Mouse (Mus musculus): ENCODE data around the gene Rpe.
"Not testable (repeated sequence)": the region's sequence is repeated elsewhere in the genome, so short reads cannot be mapped to it uniquely, and the experiment has no call there.

Rpe gene

GRCm38 (mm10) chr1:66700693-66701575 lies at the start of gene Rpe:
Rpe (plus strand) TSS chr1:66700831.
- peak; percentile 86 to 87 for DNase-seq (ENCODE audit: low read depth in 2 of 2, low spot score in 2 of 2)

- no peak for DNase-seq (ENCODE audit: low read depth in 2 of 2, low spot score in 2 of 2)
These were observed 45.4 kb upstream of the Rpe start for GRCm38 (mm10) chr1:66655119-66655746.

- no peak for DNase-seq (ENCODE audit: low read depth in 2 of 2, low spot score in 2 of 2)
These were observed 44.9 kb upstream of the Rpe start for GRCm38 (mm10) chr1:66655747-66656119.

GRCm38 (mm10) chr1:66671475-66671874 lies 29.2 kb upstream of the Rpe start:
- DNase-seq (ENCODE audit: low read depth in 2 of 2, low spot score in 2 of 2), result no peak

DNA sequence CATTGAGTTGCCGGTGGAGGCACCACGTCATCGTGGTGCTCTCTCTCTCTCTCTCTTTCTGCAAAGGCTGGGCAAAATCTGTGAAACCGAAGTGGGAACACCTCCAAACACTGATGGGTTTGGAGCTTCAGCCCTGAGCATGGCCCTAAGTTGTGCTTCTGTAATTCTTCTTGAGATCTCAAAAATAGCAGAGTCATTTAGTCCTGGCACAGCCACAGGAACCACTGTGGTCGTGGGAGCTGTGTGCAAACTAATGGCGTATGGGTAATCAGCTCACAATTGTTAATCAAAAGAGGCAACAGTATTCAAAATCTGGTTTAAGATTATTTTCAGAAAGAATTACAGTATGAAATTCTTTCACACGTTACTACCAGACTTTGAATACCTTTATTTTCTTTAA lies 27.8 kb upstream of the Rpe start:
- no peak for DNase-seq (ENCODE audit: low read depth in 2 of 2, low spot score in 2 of 2)

DNA sequence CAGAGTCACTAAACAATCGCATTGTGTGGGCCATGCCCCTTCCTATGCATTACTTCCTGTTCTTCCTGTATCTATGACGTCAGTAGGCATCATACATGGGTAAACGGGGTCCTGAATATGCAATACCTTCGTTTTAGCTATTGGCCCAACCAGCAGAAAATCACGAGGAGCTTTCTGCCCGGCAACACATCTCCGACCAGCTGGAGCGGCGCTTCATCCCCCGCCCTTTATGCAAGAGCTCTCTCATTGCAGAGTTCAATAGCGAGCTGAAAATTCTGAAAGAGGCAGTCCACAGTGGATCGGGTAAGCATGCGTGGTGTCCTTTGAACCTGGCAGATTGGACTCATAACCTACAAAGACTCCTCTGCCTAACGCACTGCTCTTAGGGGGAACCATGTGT lies 22.7 kb upstream of the Rpe start:
- no peak for DNase-seq (ENCODE audit: low read depth in 2 of 2, low spot score in 2 of 2)

DNA sequence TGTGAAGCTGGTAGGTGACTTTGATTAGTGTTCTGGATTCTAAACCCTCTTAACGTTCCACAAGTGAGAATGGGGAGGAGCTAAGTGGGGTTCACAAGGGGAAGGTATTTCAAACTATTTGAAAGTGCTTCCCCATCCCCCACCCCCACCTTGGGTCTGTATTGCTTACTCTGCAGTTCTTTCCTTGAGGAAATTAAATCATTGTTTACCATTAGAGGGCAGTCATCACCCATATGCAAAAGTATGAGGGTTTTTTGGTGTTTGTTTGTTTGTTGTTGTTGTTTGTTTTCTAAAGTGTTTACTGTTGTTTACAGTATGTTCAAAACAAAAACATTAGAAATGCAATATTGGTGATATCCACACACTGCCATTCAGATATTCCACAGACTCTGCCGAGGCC lies 22.0 kb upstream of the Rpe start:
- no peak for DNase-seq (ENCODE audit: low read depth in 2 of 2, low spot score in 2 of 2)

GRCm38 (mm10) chr1:66682974-66683373 lies 17.7 kb upstream of the Rpe start:
- DNase-seq (ENCODE audit: low read depth in 2 of 2, low spot score in 2 of 2), result no peak

- no peak for DNase-seq (ENCODE audit: low read depth in 2 of 2, low spot score in 2 of 2)
These were observed 8.9 kb upstream of the Rpe start for GRCm38 (mm10) chr1:66691772-66692171.

DNA sequence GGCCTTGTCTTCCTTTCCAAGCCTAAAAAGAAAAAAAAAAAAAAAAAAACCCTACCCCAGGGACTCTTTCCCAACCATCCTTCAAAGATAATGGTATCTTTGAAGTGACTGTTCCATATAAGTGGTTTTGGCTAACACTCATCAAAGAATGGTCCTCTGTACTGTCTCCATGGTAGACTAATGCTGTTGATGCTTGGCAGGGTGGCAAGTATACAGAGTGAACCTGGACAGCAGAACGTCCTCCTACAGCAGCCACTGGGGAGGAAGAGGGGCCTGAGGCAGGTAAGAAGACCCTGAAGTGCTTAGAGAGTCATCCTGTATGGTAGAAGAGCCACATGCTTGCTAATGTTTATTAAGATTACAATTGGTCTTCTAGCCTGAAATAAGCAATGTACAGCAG lies 8.3 kb upstream of the Rpe start:
- DNase-seq (ENCODE audit: low read depth in 2 of 2, low spot score in 2 of 2), result no peak

GRCm38 (mm10) chr1:66692780-66693392 lies 7.7 kb upstream of the Rpe start:
- DNase-seq (ENCODE audit: low read depth in 2 of 2, low spot score in 2 of 2), result no peak

GRCm38 (mm10) chr1:66694266-66694665 lies 6.4 kb upstream of the Rpe start:
- DNase-seq (ENCODE audit: low read depth in 2 of 2, low spot score in 2 of 2), result no peak

- DNase-seq (ENCODE audit: low read depth in 2 of 2, low spot score in 2 of 2), result no peak
These were observed 5.3 kb upstream of the Rpe start for GRCm38 (mm10) chr1:66695296-66695695.

DNA sequence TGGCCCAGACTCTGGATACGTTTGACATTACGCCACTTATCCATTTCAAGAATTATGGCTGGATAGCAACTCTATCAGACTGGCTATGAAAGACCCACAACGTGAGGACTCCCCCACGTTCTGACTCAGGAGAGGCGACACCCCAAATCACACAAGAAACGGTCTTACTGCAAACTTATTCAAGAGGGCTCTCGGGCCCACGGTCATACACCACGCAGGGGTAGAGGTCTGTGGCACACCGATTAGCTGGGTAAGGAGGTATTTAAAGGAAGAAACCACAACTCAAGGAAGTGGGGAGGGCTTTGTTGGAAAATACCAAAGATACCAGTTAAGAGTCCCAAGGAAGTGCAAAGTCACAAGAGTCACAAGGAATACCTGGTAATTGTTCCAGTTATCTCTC lies 1.0 kb upstream of the Rpe start:
- not testable (repeated sequence) for DNase-seq (ENCODE audit: low read depth in 2 of 2, low spot score in 2 of 2)

- DNase-seq (ENCODE audit: low read depth in 2 of 2, low spot score in 2 of 2), result no peak
These were observed 410 bp upstream of the Rpe start for GRCm38 (mm10) chr1:66700149-66700692.

DNA sequence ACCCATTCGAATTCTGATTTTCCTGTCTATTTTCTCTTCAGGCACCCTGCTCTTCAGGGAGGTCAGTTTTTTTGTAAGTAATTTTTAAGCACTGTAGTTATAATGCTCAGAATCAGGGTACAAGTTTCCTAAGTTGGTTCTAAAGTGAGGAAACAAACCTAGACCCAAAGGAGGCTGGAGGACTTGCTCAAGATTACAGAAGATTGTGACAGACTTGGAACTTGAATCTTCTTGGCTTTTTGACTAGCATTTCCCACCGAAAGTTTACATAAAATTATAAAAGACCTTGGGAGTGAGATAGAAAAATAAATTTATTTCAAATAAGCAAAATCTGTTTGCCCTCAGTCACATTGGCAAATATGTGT lies 927 bp downstream of the Rpe start:
- DNase-seq (ENCODE audit: low read depth in 2 of 2, low spot score in 2 of 2), result no peak

DNA sequence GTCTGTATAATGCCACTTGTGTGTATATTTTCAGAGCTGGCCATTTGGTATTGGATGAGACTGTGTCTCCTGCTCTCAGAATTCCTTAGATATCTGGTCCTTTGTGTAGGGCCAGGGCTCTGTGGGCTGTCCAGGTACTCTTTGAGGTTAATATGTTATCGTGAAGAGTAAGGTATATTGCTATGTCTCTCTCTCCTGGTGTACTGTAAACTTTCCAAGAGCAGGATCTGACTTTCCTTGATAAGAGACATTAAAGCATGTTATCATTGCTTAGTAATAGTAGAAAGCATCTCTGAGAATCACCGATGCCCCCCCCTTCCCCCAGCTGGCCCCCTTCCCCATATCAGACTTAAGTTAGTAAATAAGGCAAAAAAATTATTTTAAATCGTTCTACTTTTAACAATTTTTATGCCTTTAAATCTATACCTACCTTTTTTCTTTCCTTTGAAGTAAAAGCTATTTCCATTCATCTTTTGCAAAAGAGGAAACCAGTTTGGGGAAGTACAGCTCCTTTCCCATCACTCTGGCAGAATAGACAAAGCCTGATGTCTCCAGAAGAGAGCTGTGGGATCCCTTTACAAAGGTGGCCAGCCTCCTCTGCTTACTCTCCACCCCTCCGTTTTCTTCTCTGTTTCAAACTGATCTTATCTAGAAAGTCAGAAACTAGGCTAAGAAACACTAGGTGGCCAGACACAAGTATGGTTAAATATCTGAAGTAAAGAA lies 2.2 kb downstream of the Rpe start:
- no peak for DNase-seq (ENCODE audit: low read depth in 2 of 2, low spot score in 2 of 2)

DNA sequence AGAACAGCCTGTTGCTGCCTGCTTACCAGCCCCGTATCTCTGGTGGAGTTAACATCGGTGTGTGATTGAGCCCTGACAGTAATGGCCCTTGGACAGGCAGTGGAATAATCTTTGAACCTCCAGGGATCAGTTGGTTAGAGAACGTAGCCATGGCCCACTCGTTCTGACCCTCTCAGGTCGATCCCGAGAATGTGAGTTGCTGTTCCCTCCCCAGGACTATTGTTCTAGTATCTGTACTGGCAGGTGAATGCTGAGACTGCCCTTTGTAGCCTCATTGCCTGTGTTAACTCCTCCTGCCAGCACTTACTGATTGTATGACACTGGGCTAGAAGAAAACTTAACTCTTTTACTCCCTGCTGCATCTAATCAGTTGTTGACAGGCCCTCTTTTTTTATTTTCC lies 3.9 kb downstream of the Rpe start:
- DNase-seq (ENCODE audit: low read depth in 2 of 2, low spot score in 2 of 2), result no peak

GRCm38 (mm10) chr1:66712859-66713258 lies 12.2 kb downstream of the Rpe start:
- DNase-seq (ENCODE audit: low read depth in 2 of 2, low spot score in 2 of 2), result no peak

- DNase-seq (ENCODE audit: low read depth in 2 of 2, low spot score in 2 of 2), result no peak
These were observed 29.9 kb downstream of the Rpe start for GRCm38 (mm10) chr1:66730581-66730980.

DNA sequence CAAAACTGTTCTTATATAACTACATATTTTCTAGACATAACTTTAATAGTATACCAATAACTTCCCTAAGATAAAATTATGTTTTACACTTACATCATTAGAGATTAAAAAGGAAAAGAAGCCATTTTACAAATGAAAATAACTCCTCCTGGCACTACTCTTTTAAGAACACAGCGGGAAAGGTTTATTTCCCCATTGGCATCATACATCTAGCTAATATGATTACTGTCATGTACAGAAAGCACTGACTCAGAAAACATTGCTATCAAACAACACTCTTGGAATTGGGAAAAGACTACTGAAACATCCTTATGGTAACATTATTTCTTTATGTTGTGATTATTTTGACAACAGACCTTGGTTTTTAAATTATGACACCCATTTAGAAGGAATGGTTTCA lies 68.1 kb downstream of the Rpe start:
- no peak for DNase-seq (ENCODE audit: low read depth in 2 of 2, low spot score in 2 of 2)

Measured in CD8-positive naive resting alpha-beta T cell, adult 2 months (primary cell).